Mouse (Mus musculus) myocyte (in vitro differentiated cells): ENCODE data around the gene Psen1. TPM values are rescaled to one million over a fixed set of nuclear protein-coding genes. Genes with fewer than 3 reads are reported as not detected.

Experiments used
- H3K27me3 ChIP-seq: one replicate; pipeline ENCODE4 v1.6.1; 2011; ENCODE audit not compliant: control insufficient read depth, insufficient read depth, insufficient read length
- H3K36me3 ChIP-seq: one replicate; pipeline ENCODE4 v1.6.1; 2011; ENCODE audit not compliant: control insufficient read depth, insufficient read depth
- H3K4me2 ChIP-seq: one replicate; pipeline ENCODE4 v1.6.1; 2011; ENCODE audit warnings: low read depth, control low read depth
- H3K4me3 ChIP-seq: one replicate; pipeline ENCODE4 v1.5.1; 2011; ENCODE audit warnings: mild to moderate bottlenecking, control low read depth, moderate library complexity
- H3K79me2 ChIP-seq: one replicate; pipeline ENCODE4 v1.6.1; 2011; ENCODE audit not compliant: control insufficient read depth, insufficient read depth
- H3ac ChIP-seq: one replicate; pipeline ENCODE4 v1.6.1; 2011; ENCODE audit not compliant: control insufficient read depth, insufficient read length
- CEBPB ChIP-seq: IDR thresholded peaks from 2 replicates; pipeline ENCODE4 v1.6.1; 2011; ENCODE audit warnings: mild to moderate bottlenecking, moderate library complexity; ENCODE audit not compliant: poor library complexity, insufficient read depth, severe bottlenecking
- E2F4 ChIP-seq: IDR thresholded peaks from one replicate; pipeline ENCODE4 v1.6.1; 2011; ENCODE audit warnings: mild to moderate bottlenecking, control low read depth, moderate library complexity; ENCODE audit not compliant: insufficient read depth
- MAX ChIP-seq: IDR thresholded peaks from one replicate; pipeline ENCODE4 v1.6.1; 2011; ENCODE audit warnings: low read depth, mild to moderate bottlenecking, control low read depth
- MYOD1 ChIP-seq, 3 experiments: IDR thresholded peaks; one replicate each; pipeline ENCODE4 v1.6.1; 2011; ENCODE audit warnings: control low read depth in 2 of 3, low read depth in 2 of 3, mild to moderate bottlenecking in 2 of 3, moderate library complexity in 1 of 3; ENCODE audit not compliant: insufficient read length in 2 of 3, control insufficient read depth in 1 of 3
- MYOG ChIP-seq, 3 experiments: IDR thresholded peaks; one replicate each; pipeline ENCODE4 v1.6.1; 2011; ENCODE audit warnings: control low read depth in 2 of 3, low read depth in 2 of 3, mild to moderate bottlenecking in 2 of 3; ENCODE audit not compliant: insufficient read length in 2 of 3, control insufficient read depth in 1 of 3, insufficient read depth in 1 of 3
- POLR2A ChIP-seq: IDR thresholded peaks from one replicate; pipeline ENCODE4 v1.6.1; 2011; ENCODE audit warnings: low read depth, mild to moderate bottlenecking, control low read depth, moderate library complexity; ENCODE audit not compliant: insufficient read length
- POLR2AphosphoS2 ChIP-seq: IDR thresholded peaks from one replicate; pipeline ENCODE4 v1.6.1; 2011; ENCODE audit warnings: low read depth, control low read depth; ENCODE audit not compliant: insufficient read length
- REST ChIP-seq: IDR thresholded peaks from one replicate; pipeline ENCODE4 v1.6.1; 2011; ENCODE audit warnings: mild to moderate bottlenecking, control low read depth, moderate library complexity; ENCODE audit not compliant: insufficient read depth, insufficient read length
- SRF ChIP-seq: IDR thresholded peaks from one replicate; pipeline ENCODE4 v1.6.1; 2011; ENCODE audit warnings: low read depth; ENCODE audit not compliant: control insufficient read depth, insufficient read length
- TCF12 ChIP-seq: IDR thresholded peaks from one replicate; pipeline ENCODE4 v1.6.1; 2011; ENCODE audit warnings: mild to moderate bottlenecking, control low read depth; ENCODE audit not compliant: poor library complexity, insufficient read depth, severe bottlenecking
- TCF3 ChIP-seq: IDR thresholded peaks from one replicate; pipeline ENCODE4 v1.6.1; 2011; ENCODE audit warnings: low read depth, control low read depth; ENCODE audit not compliant: insufficient read length
- USF1 ChIP-seq: IDR thresholded peaks from one replicate; pipeline ENCODE4 v1.6.1; 2011; ENCODE audit warnings: low read depth, mild to moderate bottlenecking, control low read depth, moderate library complexity
- polyA plus RNA-seq: library from polyadenylated mRNA; unstranded; fragments of >200 nt; fragmentation: generic; extraction: Trizol; gene quantifications from one replicate; pipeline ENCODE4 v1.2.1, GENCODE M21; 2012; ENCODE audit warnings: missing spikeins

Psen1 gene
- polyA plus RNA-seq, 1 experiment: 53.7 TPM

- Histone ChIP-seq H3K36me3 (no peaks in the 10 kb centered on the region), H3K4me2 (peak within 1 kb of the TSS; percentile 18), H3K79me2 (no peaks in the 10 kb centered on the region), H3K27me3 (no peaks in the 10 kb centered on the region), H3ac (no peak within 1 kb of the TSS), H3K4me3 (no peak within 1 kb of the TSS)
- no peak for TF ChIP-seq MYOD1 (IDR thresholded peaks at IDR 0.05; ENCODE audit: control insufficient read depth in 1 of 3, insufficient read length in 2 of 3, low read depth in 2 of 3)
- TF ChIP-seq POLR2A: no peak
- TF ChIP-seq TCF12: no peak
- no peak for TF ChIP-seq USF1
- TF ChIP-seq REST: no peak
- TF ChIP-seq CEBPB: no peak
Observed at GRCm38 (mm10) chr12:83763311-83764043, 75.5 kb downstream of the Psen1 start, which contains the start of gene Papln. Gene Papln, plus strand, starts transcription at chr12:83763634.

- peak overlapping the region; percentile 12 for H3K4me2 ChIP-seq
- no peak overlapping the region for H3K4me3 ChIP-seq
- H3K27me3 ChIP-seq: no peaks in the 10 kb centered on the region
- no peak overlapping the region for H3ac ChIP-seq
- H3K36me3 ChIP-seq: no peaks in the 10 kb centered on the region
- no peaks in the 10 kb centered on the region for H3K79me2 ChIP-seq
- peak in 1 of 3 experiments; percentile 2 for TF ChIP-seq MYOD1 (IDR thresholded peaks at IDR 0.05; ENCODE audit: control insufficient read depth in 1 of 3, insufficient read length in 2 of 3, low read depth in 2 of 3)
- no peak for TF ChIP-seq USF1
- peak in 1 of 3 experiments; percentile 22 for TF ChIP-seq MYOG (IDR thresholded peaks at IDR 0.05; ENCODE audit: control insufficient read depth in 1 of 3, insufficient read depth in 1 of 3, insufficient read length in 2 of 3, low read depth in 2 of 3)
Observed at GRCm38 (mm10) chr12:83764044-83764365, 76.1 kb downstream of the Psen1 start.

GRCm38 (mm10) chr12:83764519-83764918, 76.6 kb downstream of the Psen1 start:
- Histone ChIP-seq H3K4me2 (no peak overlapping the region), H3K27me3 (no peaks in the 10 kb centered on the region), H3K79me2 (no peaks in the 10 kb centered on the region), H3K36me3 (no peaks in the 10 kb centered on the region), H3ac (no peak overlapping the region), H3K4me3 (no peak overlapping the region)
- TF ChIP-seq TCF3 (no peak), POLR2AphosphoS2 (no peak)

- Histone ChIP-seq H3ac (no peak overlapping the region), H3K27me3 (no peaks in the 10 kb centered on the region), H3K79me2 (no peaks in the 10 kb centered on the region), H3K4me3 (no peak overlapping the region), H3K36me3 (no peaks in the 10 kb centered on the region), H3K4me2 (no peak overlapping the region)
- no peak for TF ChIP-seq SRF
- TF ChIP-seq REST: no peak
- no peak for TF ChIP-seq POLR2AphosphoS2
- TF ChIP-seq MYOD1 (IDR thresholded peaks at IDR 0.05; ENCODE audit: control insufficient read depth in 1 of 3, insufficient read length in 2 of 3, low read depth in 2 of 3): peak in 2 of 3 experiments; percentile 16 to 68
- no peak for TF ChIP-seq TCF12
- peak in 2 of 3 experiments; percentile 18 to 55 for TF ChIP-seq MYOG (IDR thresholded peaks at IDR 0.05; ENCODE audit: control insufficient read depth in 1 of 3, insufficient read depth in 1 of 3, insufficient read length in 2 of 3, low read depth in 2 of 3)
Observed at GRCm38 (mm10) chr12:83765965-83766603, 78.1 kb downstream of the Psen1 start.

- no peaks in the 10 kb centered on the region for H3K27me3 ChIP-seq
- H3K4me3 ChIP-seq: no peak overlapping the region
- no peak overlapping the region for H3ac ChIP-seq
- no peaks in the 10 kb centered on the region for H3K36me3 ChIP-seq
- H3K79me2 ChIP-seq: no peaks in the 10 kb centered on the region
- no peak for TF ChIP-seq MYOG (IDR thresholded peaks at IDR 0.05; ENCODE audit: control insufficient read depth in 1 of 3, insufficient read depth in 1 of 3, insufficient read length in 2 of 3, low read depth in 2 of 3)
- TF ChIP-seq MAX: no peak
- TF ChIP-seq USF1: no peak
- no peak for TF ChIP-seq E2F4
- no peak overlapping the region for H3K4me2 ChIP-seq
Observed at GRCm38 (mm10) chr12:83767833-83768232, 79.9 kb downstream of the Psen1 start.
